Mouse (Mus musculus): ENCODE data around the gene Trpc6. TPM values are rescaled to one million over a fixed set of nuclear protein-coding genes. Genes with fewer than 3 reads are reported as not detected.

The Trpc6 gene
- total and polyA plus RNA-seq, 3 experiments: 0.11 to 0.21 TPM; not detected in 1

DNA sequence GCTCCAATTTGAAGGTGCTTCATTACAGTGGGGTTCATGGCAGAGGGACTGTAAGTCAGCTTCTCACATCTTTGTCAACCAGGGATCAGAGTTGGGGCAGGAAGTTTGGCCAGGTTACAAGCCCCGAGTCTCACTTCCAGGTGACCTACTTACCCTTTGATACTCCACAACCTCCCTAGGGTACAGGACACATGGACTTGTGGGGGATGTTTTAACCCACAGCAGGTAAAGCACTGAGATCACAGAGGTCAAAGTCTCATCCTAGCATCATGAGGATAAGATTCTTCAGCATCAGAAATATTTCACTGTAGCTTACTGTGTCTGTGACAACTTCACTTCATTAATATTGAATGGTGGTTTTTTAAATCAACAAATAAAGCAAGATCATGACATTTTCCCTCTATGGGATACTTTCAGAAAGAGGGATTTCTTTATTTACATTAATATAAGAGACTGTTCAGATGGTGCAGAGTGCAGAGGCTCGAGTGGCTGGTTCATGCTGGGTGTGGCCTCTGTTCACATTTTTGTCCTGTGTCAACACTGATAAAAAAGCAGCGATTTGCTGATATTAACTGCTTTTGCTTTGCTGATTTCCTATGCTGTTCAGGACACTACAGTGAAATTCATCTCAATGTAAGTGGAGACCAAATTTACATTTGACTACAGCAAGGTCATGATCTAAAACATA, 166.3 kb downstream of the Trpc6 start:
- dilution Hi-C loops (cut with MboI; ENCODE audit: extremely low pct_ligation_motif_present, extremely low pct_unique_long_range_greater_than_20kb, low sequenced_read_pairs): no loop called here

DNA sequence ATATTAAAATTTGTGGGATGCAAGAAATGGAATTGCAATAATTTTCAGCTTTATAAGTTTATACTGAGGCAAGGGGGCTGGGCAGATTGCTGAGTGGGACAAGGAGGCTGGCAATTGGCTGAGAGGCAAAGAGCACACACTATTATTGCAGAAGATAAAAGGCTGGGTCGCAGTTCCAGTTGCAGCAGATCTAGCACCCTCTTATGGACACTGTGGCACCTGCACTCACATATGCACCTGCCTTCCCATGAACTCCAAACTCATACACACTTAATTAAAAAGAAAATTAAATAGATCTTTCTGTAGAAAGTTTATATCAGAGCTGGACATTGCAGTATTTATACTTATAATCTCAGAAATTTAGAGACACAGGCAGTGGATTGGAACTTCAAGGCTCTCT, 175.1 kb downstream of the Trpc6 start:
- no peak overlapping the region for H3K4me2 ChIP-seq (ENCODE audit: insufficient read depth, low read depth, poor library complexity, severe bottlenecking)
- no peaks in the 10 kb centered on the region for H3K79me2 ChIP-seq (replicated peaks; ENCODE audit: control insufficient read depth, extremely low read depth, insufficient read depth, poor library complexity, severe bottlenecking)
- H3K27ac ChIP-seq (ENCODE audit: insufficient read depth, low read depth): no peak overlapping the region
- DNase-seq (ENCODE audit: extremely low read depth): peak; percentile 18
- dilution Hi-C loops (cut with MboI; ENCODE audit: extremely low pct_ligation_motif_present, extremely low pct_unique_long_range_greater_than_20kb, low sequenced_read_pairs) (no loop called here), in situ Hi-C loops (cut with MboI; ENCODE audit: low pct_ligation_motif_present, low pct_unique_long_range_greater_than_20kb, low sequenced_read_pairs) (loop anchor here (25.0 kb wide), 1 partner anchor 243 kb away; the partner anchor contains the start of gene Gm16485)
- TF ChIP-seq CTCF (conservative IDR thresholded peaks at IDR 0.05 in 1 of 2, IDR thresholded peaks at IDR 0.05 in 1 of 2; ENCODE audit: low read depth in 2 of 2, low read length in 2 of 2) (peak; percentile 15 to 22; a peak in 1 of 4 replicates), USF2 (conservative IDR thresholded peaks at IDR 0.05; ENCODE audit: low read depth, low read length) (no peak)
- H3K4me1 ChIP-seq (ENCODE audit: control insufficient read depth in 1 of 2, insufficient read depth in 2 of 2): no peaks in the 10 kb centered on the region
- no peaks in the 10 kb centered on the region for H3K9me3 ChIP-seq (replicated peaks; ENCODE audit: low read length)
- H3K9ac ChIP-seq (ENCODE audit: insufficient read depth, low read depth): no peak overlapping the region
- no peaks in the 10 kb centered on the region for H3K36me3 ChIP-seq (replicated peaks in 1 of 2; ENCODE audit: control insufficient read depth in 1 of 2, insufficient read depth in 1 of 2, low read length in 1 of 2)
- H3K4me3 ChIP-seq (replicated peaks in 1 of 3; ENCODE audit: low read depth in 2 of 3, low read length in 2 of 3, poor library complexity in 1 of 3): no peak overlapping the region
- no peaks in the 10 kb centered on the region for H3K27me3 ChIP-seq (replicated peaks)

More for the DNA sequence above, 166.3 kb downstream of the Trpc6 start:
- Histone ChIP-seq H3K36me3 (replicated peaks in 1 of 2; ENCODE audit: control insufficient read depth in 1 of 2, insufficient read depth in 1 of 2, low read length in 1 of 2) (no peaks in the 10 kb centered on the region), H3K27me3 (replicated peaks) (no peaks in the 10 kb centered on the region), H3K27ac (ENCODE audit: insufficient read depth, low read depth) (no peak overlapping the region), H3K4me3 (replicated peaks in 1 of 3; ENCODE audit: low read depth in 2 of 3, low read length in 2 of 3, poor library complexity in 1 of 3) (no peak overlapping the region), H3K9ac (ENCODE audit: insufficient read depth, low read depth) (no peak overlapping the region), H3K4me2 (ENCODE audit: insufficient read depth, low read depth, poor library complexity, severe bottlenecking) (no peak overlapping the region), H3K79me2 (replicated peaks; ENCODE audit: control insufficient read depth, extremely low read depth, insufficient read depth, poor library complexity, severe bottlenecking) (no peaks in the 10 kb centered on the region), H3K9me3 (replicated peaks; ENCODE audit: low read length) (no peaks in the 10 kb centered on the region), H3K4me1 (ENCODE audit: control insufficient read depth in 1 of 2, insufficient read depth in 2 of 2) (no peaks in the 10 kb centered on the region)
- DNase-seq (ENCODE audit: extremely low read depth): no peak
- TF ChIP-seq NRF1 (IDR thresholded peaks at IDR 0.05; ENCODE audit: low read depth, low read length): no peak
- no peak for TF ChIP-seq IRF4 (IDR thresholded peaks at IDR 0.05; ENCODE audit: low read depth, low read length)
- no peak for TF ChIP-seq ZNF384 (IDR thresholded peaks at IDR 0.05; ENCODE audit: low read depth, low read length)
- TF ChIP-seq ETS1 (conservative IDR thresholded peaks at IDR 0.05; ENCODE audit: low read depth, low read length): no peak
- TF ChIP-seq CTCF (conservative IDR thresholded peaks at IDR 0.05 in 1 of 2, IDR thresholded peaks at IDR 0.05 in 1 of 2; ENCODE audit: low read depth in 2 of 2, low read length in 2 of 2): no peak
- no peak for TF ChIP-seq JUND (conservative IDR thresholded peaks at IDR 0.05; ENCODE audit: low read depth, low read length)
- no peak for TF ChIP-seq ZKSCAN1 (IDR thresholded peaks at IDR 0.05; ENCODE audit: borderline replicate concordance, low read depth, low read length)
- TF ChIP-seq GABPA (IDR thresholded peaks at IDR 0.05; ENCODE audit: insufficient replicate concordance, low read depth, low read length): no peak
- no peak for TF ChIP-seq E2F4 (IDR thresholded peaks at IDR 0.05; ENCODE audit: insufficient replicate concordance, low read depth, low read length)
- in situ Hi-C loops (cut with MboI; ENCODE audit: low pct_ligation_motif_present, low pct_unique_long_range_greater_than_20kb, low sequenced_read_pairs): loop anchor here (25.0 kb wide), 1 partner anchor 252 kb away; the partner anchor contains the start of gene Gm16485

DNA sequence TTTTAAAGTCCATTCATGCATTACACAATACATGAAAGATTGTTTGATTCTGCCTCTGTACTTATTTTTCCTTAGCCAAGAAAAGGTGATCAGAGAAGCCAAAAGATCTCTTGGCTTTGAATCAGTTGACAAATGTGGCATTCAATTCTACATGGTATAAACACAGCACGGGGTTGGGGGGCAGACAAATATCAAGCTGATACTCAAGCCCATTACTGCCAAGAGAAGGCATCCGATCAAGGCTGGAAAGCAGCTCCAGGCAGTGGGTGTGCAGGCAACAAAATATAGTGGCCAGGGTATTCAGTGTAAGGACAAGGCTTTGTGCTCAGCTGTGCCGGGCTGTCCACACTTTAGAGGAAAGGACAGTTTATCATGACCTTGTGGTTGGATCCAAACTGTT, 185.1 kb downstream of the Trpc6 start:
- no peak for DNase-seq (ENCODE audit: extremely low read depth)
- no peaks in the 10 kb centered on the region for H3K4me1 ChIP-seq (ENCODE audit: control insufficient read depth in 1 of 2, insufficient read depth in 2 of 2)
- no peaks in the 10 kb centered on the region for H3K36me3 ChIP-seq (replicated peaks in 1 of 2; ENCODE audit: control insufficient read depth in 1 of 2, insufficient read depth in 1 of 2, low read length in 1 of 2)
- H3K27ac ChIP-seq (ENCODE audit: insufficient read depth, low read depth): no peak overlapping the region
- TF ChIP-seq CTCF (conservative IDR thresholded peaks at IDR 0.05 in 1 of 2, IDR thresholded peaks at IDR 0.05 in 1 of 2; ENCODE audit: low read depth in 2 of 2, low read length in 2 of 2) (no peak), NELFE (IDR thresholded peaks at IDR 0.05; ENCODE audit: low read depth, low read length) (no peak), TBP (conservative IDR thresholded peaks at IDR 0.05; ENCODE audit: low read depth, low read length) (no peak), USF1 (IDR thresholded peaks at IDR 0.05; ENCODE audit: low read depth, low read length) (no peak), E2F4 (IDR thresholded peaks at IDR 0.05; ENCODE audit: insufficient replicate concordance, low read depth, low read length) (no peak), ZC3H11A (IDR thresholded peaks at IDR 0.05; ENCODE audit: low read depth, low read length) (no peak), HCFC1 (IDR thresholded peaks at IDR 0.05; ENCODE audit: low read depth, low read length) (no peak)
- H3K4me3 ChIP-seq (replicated peaks in 1 of 3; ENCODE audit: low read depth in 2 of 3, low read length in 2 of 3, poor library complexity in 1 of 3): no peak overlapping the region
- H3K4me2 ChIP-seq (ENCODE audit: insufficient read depth, low read depth, poor library complexity, severe bottlenecking): no peak overlapping the region
- in situ Hi-C loops (cut with MboI; ENCODE audit: low pct_ligation_motif_present, low pct_unique_long_range_greater_than_20kb, low sequenced_read_pairs): no loop called here
- no peaks in the 10 kb centered on the region for H3K27me3 ChIP-seq (replicated peaks)
- H3K79me2 ChIP-seq (replicated peaks; ENCODE audit: control insufficient read depth, extremely low read depth, insufficient read depth, poor library complexity, severe bottlenecking): no peaks in the 10 kb centered on the region
- dilution Hi-C loops (cut with MboI; ENCODE audit: extremely low pct_ligation_motif_present, extremely low pct_unique_long_range_greater_than_20kb, low sequenced_read_pairs): no loop called here
- no peaks in the 10 kb centered on the region for H3K9me3 ChIP-seq (replicated peaks; ENCODE audit: low read length)
- H3K9ac ChIP-seq (ENCODE audit: insufficient read depth, low read depth): no peak overlapping the region
